Mouse (Mus musculus) testis, postnatal 10 days (tissue): ENCODE data around the gene Plg.

Source experiments
- DNase-seq: peaks from one replicate; pipeline ENCODE4 v3.0.0; 2021; ENCODE audit warnings: low spot score

Plg gene

DNA sequence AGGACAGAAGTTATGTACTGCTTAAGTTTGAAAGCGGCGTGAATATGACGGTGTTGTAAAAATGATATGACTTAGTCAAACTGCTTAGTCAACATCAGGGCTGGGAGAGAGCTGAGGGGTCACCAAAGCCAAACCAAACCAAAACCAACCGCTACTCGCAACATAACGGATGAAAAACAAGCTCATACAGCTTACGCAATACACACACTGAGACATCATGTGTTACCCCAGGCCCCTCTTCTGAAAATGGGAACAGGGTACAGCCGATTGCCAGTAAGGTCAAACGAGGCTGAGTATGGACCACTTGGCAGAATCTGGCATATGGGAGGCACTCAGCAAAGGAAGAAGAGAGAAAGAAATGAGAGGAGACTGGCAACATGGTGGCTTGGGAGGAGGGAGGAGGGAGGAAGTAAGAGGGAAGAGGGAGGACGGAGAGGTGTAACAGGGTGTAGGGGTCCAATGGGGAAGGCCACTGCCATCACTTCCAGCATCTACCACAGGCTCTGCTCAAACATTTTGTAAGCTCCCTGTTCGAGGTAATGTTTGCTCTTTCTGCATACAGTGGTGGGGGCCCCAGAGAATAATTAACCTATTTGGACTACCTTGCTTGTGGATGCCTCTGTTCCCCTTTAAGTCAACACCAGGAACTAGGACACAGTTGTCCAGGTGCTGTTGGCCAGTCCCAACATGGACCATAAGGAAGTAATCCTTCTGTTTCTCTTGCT lies at the start of gene Plg:
Gene Plg, plus strand, starts transcription at position 628 of the 725 bp plus-strand sequence.
- no peak for DNase-seq

DNA sequence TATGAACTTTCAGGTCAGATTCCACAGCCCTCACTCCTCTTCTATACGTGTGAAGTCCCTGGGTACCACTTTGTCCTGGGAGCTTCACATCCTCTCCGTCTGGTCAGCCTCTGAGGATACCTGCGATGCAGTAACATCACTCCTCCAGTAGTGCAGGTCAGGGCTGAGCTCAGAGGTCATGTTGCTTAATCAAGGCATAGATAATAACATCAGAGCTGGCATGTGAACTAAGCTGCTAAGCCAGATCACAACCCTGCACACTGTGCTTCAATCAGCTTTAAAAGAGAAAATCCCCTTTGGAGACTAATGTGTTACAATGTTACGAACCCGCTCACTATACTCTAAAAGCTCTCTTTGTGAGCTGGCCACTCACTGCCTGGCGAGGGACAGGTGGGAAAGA lies 43.3 kb upstream of the Plg start:
- DNase-seq: no peak

DNA sequence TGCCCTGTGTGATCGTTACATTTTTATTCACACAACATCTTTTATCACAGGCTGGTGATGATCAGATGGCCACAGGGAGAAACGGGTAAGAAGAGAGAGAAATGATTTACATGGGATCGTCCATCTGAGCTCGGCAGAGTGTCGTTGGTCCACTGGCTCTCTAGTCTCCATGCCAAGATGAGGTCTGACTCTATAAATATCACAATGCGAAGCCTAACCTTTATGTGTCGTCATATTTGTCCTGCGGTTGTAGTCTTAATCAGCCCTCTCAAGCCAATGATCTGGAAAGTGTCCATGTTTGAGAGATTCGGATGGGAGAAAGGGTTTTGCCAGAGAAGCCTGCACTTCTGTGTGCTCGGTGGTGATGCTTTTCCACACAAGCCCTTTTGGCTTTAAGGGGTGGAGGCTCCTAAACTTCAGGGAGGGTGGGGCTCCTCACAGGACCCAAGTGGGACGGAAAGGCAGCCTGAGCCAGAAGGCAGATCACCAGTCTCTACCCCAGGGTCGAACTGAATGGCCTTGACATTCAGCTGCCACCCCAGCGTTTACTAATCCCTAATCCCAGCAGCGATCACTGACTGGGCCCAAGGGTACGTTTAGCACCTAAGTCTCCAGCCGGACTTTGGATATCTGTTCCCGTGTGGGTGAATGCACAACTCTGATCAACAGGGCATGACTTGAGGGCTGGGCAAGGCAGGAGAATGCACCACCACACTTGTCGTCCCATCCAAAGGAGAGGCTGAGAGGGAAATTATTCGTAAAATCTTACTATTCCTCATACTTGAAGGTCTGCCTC lies 42.1 kb upstream of the Plg start:
- DNase-seq: peak; percentile 35

DNA sequence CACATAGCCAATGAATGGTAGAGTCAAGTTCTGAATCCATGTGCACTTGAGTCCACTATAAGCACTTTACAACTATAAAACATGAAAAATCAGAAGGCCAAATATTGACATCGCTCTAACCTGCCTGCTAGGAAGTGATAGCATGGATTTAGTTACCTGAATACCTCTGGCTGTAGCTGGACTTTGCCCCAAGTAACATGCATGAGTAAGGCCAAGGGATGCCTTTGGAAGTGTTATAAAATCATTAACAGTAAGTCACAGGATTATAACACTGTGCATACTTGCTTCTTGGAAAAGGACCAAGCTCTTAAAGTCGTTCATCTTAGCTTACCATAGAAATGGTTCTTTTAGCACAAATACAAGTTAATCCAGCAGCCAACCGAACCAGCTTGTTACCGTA lies 41.3 kb upstream of the Plg start:
- no peak for DNase-seq

DNA sequence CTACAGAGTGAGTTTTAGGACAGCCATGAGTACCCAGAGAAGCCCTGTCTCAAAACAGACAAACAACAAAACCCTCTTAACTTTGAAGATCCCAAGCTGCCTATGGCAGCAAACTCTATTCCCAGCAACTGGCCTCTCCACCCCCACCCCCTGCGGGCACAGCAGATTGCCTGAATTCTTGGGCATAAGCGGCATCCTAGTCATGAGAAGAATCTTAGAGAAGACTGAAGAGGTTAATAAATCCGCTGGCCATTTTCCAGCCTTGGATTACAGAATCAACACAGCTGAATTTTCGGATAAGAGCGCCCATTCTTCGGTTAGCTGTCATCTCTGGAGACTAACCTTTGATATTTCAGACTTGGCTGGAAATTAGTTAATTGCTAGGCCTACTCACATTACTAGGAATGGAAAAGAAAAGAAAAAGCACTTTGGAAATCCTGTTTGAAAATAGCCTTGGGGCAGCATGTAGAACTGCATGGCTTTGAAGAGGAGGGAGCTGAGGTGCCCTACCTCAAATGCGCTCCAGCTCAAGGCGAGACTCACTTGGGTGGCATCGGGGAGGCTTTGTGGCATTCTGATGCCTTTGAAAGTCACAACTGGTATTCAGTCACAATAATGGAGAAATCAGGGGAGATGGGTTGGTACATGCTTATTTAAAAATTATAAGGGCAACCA lies 34.6 kb upstream of the Plg start:
- no peak for DNase-seq

DNA sequence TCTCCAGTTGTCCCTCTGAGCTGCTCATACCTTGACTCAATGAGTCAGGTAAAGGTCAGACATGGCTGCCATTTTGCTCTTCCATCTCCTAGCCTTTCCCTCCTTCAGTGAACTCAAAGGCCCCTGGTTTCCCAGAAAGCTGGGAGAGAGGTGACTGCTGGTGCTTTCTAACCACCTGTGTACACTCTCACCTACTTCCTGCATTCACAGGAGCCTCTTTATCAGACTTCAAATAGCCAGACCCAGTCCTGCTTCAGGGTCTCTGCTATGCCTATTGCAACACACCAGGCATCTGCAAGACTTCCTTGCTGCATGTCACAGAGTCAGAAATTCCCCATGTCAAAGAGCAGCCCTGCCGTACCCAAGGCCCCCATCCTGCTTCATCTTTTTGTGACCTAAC lies 30.9 kb upstream of the Plg start:
- no peak for DNase-seq

GRCm38 (mm10) chr17:12351564-12351963 lies 26.8 kb upstream of the Plg start:
- no peak for DNase-seq

DNA sequence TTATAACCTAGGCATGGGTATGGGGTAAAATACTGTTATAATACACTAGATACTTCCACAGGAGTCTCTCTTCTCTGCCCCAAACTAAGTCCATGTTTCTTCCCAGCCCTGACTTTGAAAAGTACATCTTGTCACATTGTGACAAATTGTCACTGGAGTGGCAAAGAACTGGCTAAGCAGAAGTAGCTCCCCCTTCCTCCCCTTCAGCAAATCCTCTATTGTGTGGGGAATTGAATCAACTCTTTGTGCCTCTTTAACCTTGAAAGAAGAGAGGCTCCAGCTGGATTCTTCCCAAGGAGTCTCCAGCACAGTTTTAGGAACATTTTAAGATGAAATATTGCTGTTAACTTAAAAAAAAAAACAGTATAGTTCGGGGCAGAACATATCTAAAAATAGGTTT lies 25.6 kb upstream of the Plg start:
- DNase-seq: no peak

- no peak for DNase-seq
Measured at GRCm38 (mm10) chr17:12359876-12360275, 18.5 kb upstream of the Plg start.

DNA sequence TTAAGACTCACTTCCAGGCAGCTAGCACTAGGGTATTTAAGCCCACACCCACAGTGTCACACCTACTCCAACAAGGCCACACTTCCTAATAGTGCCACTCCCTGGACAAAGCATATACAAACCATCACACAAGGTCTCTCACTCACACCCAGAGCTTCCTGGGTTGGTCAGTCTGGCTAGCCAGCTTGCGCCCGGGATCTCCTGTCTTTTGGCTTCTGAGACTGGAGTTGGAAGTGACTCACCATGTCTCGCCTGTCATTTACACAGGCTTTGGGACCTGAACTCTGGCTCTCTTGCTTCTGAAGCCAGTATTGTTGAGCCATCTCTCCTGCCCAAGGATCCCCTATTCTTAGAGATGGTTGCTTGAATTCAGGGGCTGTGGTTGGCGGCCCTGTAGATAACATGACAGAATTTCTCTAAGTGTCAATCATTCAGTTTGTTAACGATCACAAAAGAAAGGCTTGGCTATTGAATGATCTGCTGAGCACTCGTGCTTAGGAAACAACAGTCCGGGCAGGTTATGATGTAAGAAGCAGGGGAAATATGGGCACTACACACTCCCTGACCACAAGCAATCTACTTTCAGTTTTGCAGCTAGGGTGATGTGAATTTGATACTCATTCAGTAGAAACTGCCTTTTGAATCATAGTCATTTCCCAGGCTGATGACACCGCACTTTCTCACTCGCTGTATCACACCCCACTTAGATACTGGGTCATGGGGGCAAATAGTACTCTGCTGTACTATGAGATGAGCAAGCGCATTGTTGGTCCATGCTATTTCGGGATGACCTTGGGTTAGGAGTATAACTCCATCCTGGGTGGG lies 14.6 kb upstream of the Plg start:
- no peak for DNase-seq

DNA sequence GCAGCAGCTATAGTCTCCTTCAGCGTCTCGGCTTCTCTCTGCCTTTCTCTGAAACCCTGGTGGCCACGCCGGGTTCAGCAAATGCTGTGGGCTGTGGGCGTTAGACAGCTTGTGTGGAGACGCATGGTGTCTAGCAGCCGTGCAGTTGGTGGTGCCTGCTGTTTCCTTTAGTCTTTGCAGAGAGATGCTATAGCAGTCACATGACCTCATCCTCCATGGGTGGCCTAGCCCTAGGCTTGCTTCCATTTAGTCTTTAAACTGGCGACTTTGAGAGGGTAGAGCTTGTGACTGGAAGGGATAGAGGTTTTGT lies 14.0 kb upstream of the Plg start:
- DNase-seq: no peak

DNA sequence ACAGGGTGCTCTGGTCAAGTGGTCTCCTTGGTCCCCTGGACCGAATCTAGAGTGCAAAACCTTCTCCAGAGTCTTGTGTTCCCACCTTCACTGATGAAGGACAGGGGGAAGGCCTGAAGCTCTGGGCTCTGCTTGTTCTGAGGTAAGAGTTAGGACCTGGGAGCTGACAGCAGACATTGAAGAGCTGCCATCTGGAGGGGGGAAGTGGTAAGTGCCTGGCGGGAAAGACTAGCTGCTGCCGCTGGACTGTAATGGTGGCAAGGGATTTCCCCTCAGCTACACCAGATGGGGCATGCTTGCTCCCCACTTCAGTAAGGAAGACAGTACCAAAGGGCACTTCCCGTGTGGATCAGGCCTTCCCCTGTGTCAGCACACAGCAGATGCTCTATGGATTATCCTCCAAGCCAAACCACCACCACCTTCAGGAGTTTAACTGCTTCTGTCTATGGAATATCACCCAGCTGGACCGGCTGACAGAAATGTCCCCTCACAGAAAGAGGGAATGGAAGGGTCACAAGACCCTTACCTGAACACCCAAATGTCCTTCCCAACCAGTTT lies 11.0 kb upstream of the Plg start:
- peak; percentile 76 for DNase-seq

DNA sequence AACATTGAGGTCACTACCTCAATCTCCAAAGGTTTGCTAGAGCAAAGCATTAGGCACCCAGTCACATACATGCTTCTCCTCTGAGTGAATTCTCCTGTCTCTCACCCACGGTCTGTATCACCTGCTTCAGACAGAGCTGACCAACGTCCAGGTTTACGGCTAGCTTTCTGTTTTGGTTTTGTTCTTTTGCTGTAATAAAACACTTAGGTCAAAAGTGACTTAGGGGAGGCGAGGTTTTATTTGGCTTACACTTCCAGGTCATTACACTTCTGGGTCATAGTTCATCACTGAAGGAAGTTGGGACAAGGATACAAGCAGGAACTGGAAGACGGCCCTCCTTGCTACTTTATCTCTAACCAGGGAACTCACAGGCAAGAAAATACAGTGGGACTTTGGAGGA lies 9.0 kb upstream of the Plg start:
- no peak for DNase-seq

GRCm38 (mm10) chr17:12370289-12370688 lies 8.1 kb upstream of the Plg start:
- no peak for DNase-seq

DNA sequence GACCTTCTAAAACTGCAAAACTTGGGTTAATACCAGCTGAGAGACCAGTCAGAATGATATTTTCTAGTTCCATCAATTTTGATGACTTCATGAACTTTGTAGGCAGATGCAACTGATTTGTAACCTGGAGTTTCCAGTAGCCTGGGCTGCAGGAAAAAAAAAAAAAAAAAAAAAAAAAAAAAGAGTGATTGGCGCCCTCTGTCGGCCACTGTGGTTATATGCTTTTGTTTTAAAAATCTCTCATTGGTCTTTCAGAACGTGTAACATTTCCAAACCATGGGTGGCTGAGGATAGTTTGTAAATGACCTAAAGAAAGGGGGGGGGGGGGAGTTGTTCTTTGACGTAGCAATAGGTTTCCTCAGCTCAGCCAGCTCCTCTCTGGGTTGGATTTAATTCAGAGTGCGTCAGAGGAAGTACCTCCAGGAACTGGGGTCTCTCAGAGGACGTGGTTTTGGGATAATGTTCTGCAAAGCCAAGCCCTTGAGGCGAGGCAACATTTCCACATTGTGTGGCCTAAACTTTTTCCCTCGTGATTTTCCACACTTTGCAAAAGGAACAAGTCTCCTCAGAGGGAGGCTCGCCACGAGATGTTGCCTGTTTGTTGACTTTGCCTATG lies 7.0 kb upstream of the Plg start:
- DNase-seq: peak; percentile 53

GRCm38 (mm10) chr17:12372021-12372420 lies 6.4 kb upstream of the Plg start:
- peak; percentile 85 for DNase-seq

GRCm38 (mm10) chr17:12373601-12374144 lies 4.7 kb upstream of the Plg start:
- no peak for DNase-seq

DNA sequence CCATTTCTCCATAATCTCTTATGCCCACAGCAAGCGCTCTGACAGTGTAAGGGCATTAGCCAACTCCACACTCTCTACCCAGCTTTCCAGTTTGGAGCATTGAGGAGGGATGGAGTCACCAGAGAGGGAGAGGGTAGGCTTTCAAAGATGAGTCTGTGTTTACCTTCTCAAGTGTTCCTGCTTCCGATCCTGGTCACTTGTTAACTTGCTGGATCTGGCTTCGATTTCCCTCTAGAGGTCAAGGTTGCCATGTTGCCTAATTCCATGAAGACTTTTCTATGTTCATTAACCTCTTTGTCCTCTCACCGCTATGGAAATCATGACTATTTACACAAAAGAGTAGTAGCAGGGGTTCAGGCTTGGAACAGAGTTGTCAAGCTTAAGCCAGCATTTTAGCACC lies 1.9 kb downstream of the Plg start:
- DNase-seq: no peak

GRCm38 (mm10) chr17:12381579-12381978 lies 3.2 kb downstream of the Plg start:
- DNase-seq: no peak

DNA sequence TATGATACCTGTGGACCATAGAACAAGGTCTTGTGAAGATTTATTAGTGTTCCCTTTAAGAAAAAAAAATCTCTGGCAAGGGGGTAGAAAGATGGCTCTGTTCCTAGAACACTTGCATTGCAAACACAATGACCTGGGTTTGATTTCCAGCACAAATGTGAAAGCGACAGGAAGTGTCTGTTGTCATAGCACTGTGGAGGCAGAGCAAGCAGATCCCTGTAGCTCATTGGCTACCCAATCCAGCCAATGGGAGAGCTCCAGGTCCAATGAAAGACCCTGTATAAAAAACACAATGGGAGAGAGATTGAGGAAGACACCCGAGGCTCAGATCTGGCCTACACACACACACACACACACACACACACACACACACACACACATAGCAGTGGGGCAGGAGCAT lies 4.1 kb downstream of the Plg start:
- no peak for DNase-seq

DNA sequence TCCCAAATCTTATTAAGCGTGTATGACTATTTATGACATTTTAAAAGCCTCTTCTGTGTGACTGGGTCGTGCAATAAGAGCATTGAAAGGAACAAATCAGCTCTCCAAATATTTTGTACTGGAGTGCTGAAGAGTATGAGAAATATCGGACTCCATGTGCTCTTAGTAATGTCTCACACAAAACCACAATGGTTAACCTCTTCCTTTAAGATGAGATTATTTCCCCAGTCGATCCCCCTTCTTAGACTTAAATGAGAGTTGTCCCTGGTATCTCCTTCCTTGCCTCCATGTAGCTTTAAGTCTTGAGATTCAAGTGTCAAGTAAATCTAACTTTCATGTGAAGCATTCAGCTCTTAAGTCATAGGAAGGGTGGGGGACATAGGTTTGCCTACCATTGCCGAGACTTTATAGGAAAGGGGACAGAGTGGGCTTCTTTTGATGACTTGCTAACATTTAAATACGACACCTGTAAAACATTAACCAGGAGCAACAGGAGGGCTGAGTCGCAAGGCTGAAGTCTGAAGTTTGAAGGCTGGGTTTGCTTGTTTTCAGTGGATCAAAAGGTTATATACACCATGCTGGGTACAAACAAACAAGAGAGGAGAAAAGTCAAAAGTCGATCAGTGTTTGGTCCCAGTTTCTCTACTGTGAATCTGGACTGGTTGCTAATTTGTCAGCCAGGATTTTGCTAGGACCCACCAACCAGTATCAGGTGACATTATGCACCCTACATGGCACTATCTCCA lies 6.8 kb downstream of the Plg start:
- no peak for DNase-seq
